Mouse (Mus musculus): ENCODE measurements around the gene Tmem143. TPM values are rescaled to one million over a fixed set of nuclear protein-coding genes. Genes with fewer than 3 reads are reported as not detected.

Tmem143 gene
- total RNA-seq, 1 experiment from 2014 or later: 5.6 TPM

Other genes starting within 250 kb of the Tmem143 start
- 1.4 TPM in 1 of 3 replicates, not detected in the others for gene Fut2, start 230.5 kb upstream of the Tmem143 start, total RNA-seq (2017)
- not detected in 3 replicates for gene Ntn5, start 212.9 kb upstream of the Tmem143 start, total RNA-seq (2017)
- not detected in 3 replicates for gene Sec1, start 202.5 kb upstream of the Tmem143 start, total RNA-seq (2017)
- not detected in 3 replicates for gene Car11, start 197.1 kb upstream of the Tmem143 start, total RNA-seq (2017)
- 4.3 to 13.1 TPM (median 4.5 TPM) in 3 replicates for gene Dbp, start 191.9 kb upstream of the Tmem143 start, total RNA-seq (2017)
- gene Rpl18, start 181.5 kb upstream of the Tmem143 start, total RNA-seq (2017): 966 to 1,078 TPM (median 1,028 TPM) in 3 replicates
- gene Sphk2, start 178.9 kb upstream of the Tmem143 start, total RNA-seq (2017): 11.0 to 15.9 TPM (median 11.5 TPM) in 3 replicates
- 0.78 to 1.4 TPM in 2 of 3 replicates, not detected in the other for gene Fam83e, start 175.7 kb upstream of the Tmem143 start, total RNA-seq (2017)
- gene Spaca4, start 171.1 kb upstream of the Tmem143 start, total RNA-seq (2017): not detected in 3 replicates
- not detected in 3 replicates for gene Lmtk3, start 113.2 kb upstream of the Tmem143 start, total RNA-seq (2017)
- 1.3 to 7.5 TPM in 2 of 3 replicates, not detected in the other for gene Sult2b1, start 112.3 kb upstream of the Tmem143 start, total RNA-seq (2017)
- 59.2 to 78.0 TPM (median 72.7 TPM) in 3 replicates for gene Cyth2, start 82.4 kb upstream of the Tmem143 start, total RNA-seq (2017)
- gene Kcnj14, start 72.2 kb upstream of the Tmem143 start, total RNA-seq (2017): 0.19 TPM in 1 of 3 replicates, not detected in the others
- 5.8 to 8.7 TPM (median 6.7 TPM) in 3 replicates for gene Grwd1, start 66.0 kb upstream of the Tmem143 start, total RNA-seq (2017)
- 28.7 to 45.8 TPM (median 45.2 TPM) in 3 replicates for gene Kdelr1, start 24.2 kb upstream of the Tmem143 start, total RNA-seq (2017)
- gene Grin2d, start 18.6 kb upstream of the Tmem143 start, total RNA-seq (2017): 0.10 TPM in 1 of 3 replicates, not detected in the others
- not detected in 3 replicates for gene Syngr4, start 227 bp upstream of the Tmem143 start, total RNA-seq (2017)
- 293 to 405 TPM (median 376 TPM) in 3 replicates for gene Emp3, start 24.5 kb downstream of the Tmem143 start, total RNA-seq (2017)
- 2.9 TPM in 2 of 3 replicates, not detected in the other for gene Ccdc114, start 27.1 kb downstream of the Tmem143 start, total RNA-seq (2017)
- not detected in 3 replicates for gene Abcc6, start 133.4 kb downstream of the Tmem143 start, total RNA-seq (2017)
- gene Nomo1, start 136.8 kb downstream of the Tmem143 start, total RNA-seq (2017): 14.2 to 34.6 TPM (median 17.8 TPM) in 3 replicates
- gene Kcnj11, start 203.8 kb downstream of the Tmem143 start, total RNA-seq (2017): not detected in 3 replicates